Mouse (Mus musculus) liver (tissue): ENCODE data around the gene Triobp.

ENCODE experiments used
- DNase-seq: peaks from one replicate; pipeline ENCODE4 v3.0.0-alpha.2; 2020; ENCODE audit warnings: mixed read lengths

The Triobp gene

DNA sequence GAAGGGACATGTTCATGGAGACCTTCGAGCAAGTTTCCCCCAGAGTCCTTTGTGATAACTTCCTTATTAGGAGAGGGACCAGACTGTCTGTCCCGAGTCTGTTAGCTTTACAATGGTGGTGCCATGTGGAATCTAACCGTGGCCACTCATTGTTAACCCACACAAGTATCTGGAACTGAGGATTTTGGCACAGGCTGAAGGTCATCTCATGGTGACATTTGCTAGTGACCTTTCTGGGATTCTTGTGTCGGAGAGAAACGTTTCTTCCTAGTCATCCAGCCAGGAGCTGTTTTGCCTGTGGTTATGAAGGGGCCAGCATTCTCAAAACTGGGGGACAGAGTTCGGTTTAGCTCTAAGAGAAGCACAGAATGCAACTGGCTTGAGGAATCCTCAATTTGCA, 24.1 kb downstream of the Triobp start:
- DNase-seq = no peak

GRCm38 (mm10) chr15:78973950-78974349, 26.4 kb downstream of the Triobp start:
- DNase-seq = no peak

- DNase-seq = no peak
These were observed 30.2 kb downstream of the Triobp start for GRCm38 (mm10) chr15:78977676-78978159.

DNA sequence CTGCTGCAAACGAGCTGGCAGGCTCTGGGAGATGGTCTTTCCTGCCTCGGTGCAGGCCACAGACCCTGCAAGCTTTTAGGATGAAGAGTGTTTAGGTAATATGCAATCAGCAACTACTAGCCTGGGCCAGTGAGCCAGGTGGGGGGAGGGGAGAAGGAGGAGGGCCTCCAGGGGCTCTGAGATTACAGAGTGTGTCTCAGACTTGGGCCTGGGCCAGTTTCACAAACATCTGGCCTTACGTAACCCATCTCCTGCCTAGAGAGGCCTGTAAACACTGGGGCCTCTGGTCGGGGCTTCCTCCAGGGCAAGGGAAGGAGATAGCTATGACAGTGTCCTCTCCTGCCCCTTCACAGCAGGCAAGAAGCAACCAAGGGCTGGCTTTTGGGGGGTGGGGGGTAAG, 31.4 kb downstream of the Triobp start:
- DNase-seq = peak; percentile 76

- no peak for DNase-seq
These were observed 32.6 kb downstream of the Triobp start for GRCm38 (mm10) chr15:78980084-78980483.

GRCm38 (mm10) chr15:78982658-78983435, 35.3 kb downstream of the Triobp start:
- DNase-seq = peak; percentile 98

DNA sequence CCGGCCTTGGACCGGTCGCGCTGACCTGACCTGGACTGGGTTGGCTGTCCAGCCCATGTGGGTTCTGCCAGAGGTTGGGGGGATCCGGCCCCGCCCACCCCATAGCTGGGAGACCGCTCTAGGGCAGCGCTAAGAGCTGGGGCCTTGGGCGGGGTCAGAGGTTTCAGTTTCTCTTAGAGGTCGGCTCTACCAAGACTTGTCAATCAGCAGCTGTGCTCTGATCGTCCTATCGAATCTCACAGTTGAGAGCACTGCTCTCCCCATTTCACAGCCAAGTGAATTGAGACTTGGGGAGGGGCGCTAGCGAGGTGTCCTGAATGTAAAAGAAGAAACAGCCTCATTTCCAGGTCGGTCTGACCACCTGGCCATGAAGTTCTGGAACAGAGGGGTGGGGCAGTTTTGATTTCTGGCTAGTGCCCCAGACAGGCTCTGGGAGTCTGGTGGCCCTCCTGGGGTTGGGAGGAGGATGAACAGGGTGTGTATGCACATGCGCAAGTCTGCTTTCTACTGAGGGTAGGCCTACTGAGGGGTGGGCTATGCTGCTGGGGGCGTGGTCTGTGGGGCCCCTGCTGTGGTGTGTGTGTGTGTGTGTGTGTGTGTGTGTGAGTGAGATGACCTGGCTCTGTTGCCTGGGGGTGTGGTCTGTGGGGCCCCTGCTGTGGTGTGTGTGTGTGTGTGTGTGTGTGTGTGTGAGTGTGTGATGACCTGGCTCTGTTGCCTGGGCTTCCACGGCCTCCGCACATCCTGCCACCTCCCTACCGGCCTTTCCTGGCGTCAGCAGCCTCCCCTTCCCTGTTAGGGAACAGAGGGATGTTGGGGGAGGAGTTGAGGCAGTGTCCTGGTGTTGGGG, 36.1 kb downstream of the Triobp start:
- DNase-seq = peak; percentile 84

GRCm38 (mm10) chr15:78984286-78984778, 36.8 kb downstream of the Triobp start:
- DNase-seq = no peak

DNA sequence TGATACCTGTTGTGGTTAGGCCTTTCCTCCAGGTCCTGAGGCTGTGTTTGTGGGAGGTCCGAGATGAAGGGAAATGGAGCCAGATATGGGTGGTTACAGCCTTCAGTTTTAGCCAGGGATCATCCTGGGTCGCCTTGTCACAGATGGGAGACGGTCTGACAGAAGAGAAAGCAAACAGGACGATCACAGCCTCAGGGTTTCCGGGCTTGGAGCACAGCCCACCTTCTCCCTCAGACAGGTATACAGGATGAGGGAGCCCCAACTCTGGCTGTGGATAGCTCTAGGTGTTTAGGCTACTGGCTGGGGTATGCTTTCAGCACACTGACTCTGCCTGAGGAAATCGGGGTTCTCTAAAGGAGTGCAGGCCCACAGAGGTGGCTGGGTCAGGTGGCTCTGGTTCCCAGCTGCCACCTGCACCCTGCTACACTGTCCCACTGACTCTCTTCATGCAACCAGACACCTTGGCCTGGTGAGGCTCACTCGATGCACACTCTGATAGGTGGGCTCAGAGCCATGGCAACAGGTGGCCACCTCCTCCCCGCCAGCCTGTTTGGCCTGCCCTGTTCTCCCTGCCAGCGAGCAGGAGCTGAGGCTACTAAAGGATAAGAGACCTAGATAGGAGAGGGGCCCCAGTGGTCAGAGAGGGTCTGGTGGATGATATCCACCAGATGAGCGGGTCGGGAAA, 39.2 kb downstream of the Triobp start:
- DNase-seq = no peak

- no peak for DNase-seq
These were observed 41.0 kb downstream of the Triobp start for GRCm38 (mm10) chr15:78988499-78988971.

DNA sequence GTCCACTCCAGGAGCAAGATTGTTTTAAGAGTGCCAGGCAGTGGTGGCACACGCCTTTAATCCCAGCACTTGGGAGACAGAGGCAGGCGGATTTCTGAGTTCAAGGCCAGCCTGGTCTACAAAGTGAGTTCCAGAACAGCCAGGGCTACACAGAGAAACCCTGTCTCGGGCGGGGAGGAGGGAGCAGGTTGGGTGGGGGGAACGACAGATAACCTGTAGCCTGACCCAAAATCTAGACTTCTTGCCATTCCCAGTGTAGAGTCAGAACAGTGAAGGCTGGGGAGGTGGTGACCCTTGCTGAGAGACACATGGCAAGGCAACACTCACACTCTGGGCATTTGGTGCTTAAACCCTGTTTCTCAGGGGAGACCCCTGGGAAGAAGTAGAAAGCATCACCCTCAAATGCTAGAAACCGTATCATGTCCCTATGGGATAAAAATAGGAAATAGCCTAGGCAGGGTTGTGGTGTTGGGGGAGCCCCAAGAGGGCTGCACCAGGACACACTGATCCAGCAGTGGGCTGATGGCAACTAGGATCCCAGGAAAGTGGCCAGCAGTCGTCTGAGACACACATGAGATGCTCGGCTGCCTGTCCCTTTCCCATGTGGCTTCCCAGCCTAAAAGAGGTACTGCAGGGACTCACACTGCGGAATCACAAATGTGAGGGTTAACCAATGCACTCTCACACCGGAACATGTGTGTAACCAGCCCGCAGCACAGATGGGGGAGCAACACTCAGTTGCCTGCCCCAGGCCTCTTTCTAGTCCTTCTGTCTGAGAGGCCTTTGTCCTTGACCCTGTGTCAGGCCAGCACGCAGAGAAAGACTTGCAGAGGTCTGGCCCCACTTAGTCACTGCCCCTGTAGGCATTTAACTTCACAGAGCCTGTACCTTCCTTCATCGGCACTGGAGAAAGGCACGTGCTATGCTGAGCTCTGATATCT, 41.9 kb downstream of the Triobp start:
- no peak for DNase-seq

- no peak for DNase-seq
These were observed 42.6 kb downstream of the Triobp start for GRCm38 (mm10) chr15:78990093-78990463.

- no peak for DNase-seq
These were observed 43.5 kb downstream of the Triobp start for GRCm38 (mm10) chr15:78990970-78991525.

DNA sequence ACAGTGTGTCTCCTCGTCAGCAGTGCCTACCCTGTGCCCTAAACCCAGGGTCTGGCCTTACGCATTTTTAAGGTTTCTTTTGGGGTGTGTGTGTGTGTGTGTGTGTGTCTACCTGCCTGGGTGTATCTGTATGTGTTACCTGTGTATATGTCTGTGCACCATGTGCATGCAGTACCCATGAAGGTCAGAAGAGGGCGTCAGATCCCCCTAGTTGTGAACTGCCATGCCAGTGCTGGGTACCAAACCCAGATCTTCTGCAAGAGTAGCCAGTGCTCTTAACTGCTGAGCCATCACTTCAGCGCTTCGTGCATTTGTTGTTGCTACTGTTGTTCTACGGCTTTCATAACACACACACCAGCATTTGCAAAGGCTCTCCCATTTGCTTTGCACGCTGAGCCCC, 44.7 kb downstream of the Triobp start:
- no peak for DNase-seq

DNA sequence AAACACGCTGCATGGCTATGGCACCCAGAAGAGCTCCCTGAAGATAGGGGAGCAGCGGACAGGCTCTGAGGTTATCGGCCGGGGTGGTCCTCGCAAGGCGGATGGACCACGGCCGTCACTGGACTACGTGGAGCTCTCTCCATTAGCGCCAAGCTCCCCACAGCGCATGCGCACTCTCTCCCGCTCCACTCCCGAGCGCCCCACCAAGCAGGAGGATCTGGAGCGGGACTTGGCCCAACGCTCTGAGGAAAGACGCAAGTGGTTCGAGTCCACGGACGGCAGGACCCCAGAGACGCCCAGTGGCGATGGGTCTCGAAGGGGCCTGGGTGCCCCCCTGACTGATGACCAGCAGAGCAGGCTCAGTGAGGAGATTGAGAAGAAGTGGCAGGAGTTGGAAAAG, 45.4 kb downstream of the Triobp start:
- DNase-seq = no peak

GRCm38 (mm10) chr15:78995916-78996315, 48.4 kb downstream of the Triobp start:
- no peak for DNase-seq

DNA sequence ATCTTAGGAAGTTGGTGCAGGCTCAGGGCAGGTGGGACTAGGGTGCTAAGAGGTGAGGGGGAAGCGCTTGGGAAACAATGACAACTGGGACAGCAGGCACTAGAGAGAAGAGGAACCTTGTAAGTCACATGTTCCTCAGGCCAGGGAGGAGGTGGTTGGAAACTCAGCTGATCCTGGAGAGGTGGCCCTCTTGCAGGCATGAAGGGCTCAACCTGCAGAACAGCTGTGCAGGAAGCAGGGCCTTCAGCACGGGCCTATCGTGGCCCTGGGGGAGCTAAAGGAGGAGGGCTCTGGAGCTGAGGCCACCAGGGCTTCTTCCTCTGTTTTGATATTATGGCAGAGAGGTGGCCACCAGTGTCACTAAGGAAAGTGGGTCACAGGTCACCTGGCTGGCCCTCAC, 49.1 kb downstream of the Triobp start:
- DNase-seq = no peak

- no peak for DNase-seq
These were observed 50.8 kb downstream of the Triobp start for GRCm38 (mm10) chr15:78998348-78998747.

GRCm38 (mm10) chr15:78999586-78999985, 52.1 kb downstream of the Triobp start:
- DNase-seq = no peak

- DNase-seq = no peak
These were observed 52.9 kb downstream of the Triobp start for GRCm38 (mm10) chr15:79000357-79000791.

DNA sequence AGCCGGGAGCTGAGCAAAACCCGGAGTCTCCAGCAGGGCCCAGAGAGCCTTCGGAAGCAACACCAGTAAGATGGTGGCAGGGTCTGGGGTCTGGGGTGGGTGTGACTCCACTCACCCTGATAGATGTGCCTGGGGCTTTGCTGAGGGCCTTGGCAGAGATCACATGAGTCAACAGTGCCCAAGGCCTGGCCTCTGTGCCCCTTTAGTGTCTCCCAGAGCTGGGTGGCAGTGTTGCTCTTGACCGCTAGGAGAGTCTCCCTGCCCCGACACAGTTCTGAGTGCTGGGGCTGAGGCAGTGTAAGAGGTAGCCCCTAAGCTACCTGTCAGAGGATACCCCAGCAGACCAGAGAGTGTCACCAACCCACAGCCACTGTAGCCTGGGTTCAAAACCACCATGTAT, 54.0 kb downstream of the Triobp start:
- DNase-seq = no peak
